Mouse (Mus musculus) E14TG2a.4 (cell line): Measurements from ENCODE around the gene Sgf29.

ENCODE experiments used
- CTCF ChIP-seq: conservative IDR thresholded peaks from 2 replicates; pipeline ENCODE4 v1.5.1; 2014; ENCODE audit warnings: low read length
- POU5F1 ChIP-seq: IDR thresholded peaks from 2 replicates; pipeline ENCODE4 v1.6.1; 2014; ENCODE audit warnings: low read length, borderline replicate concordance

- TF ChIP-seq CTCF (no peak), POU5F1 (no peak)
Measured at GRCm38 (mm10) chr7:126644345-126644744, 4.8 kb upstream of the Sgf29 start.
